Mouse (Mus musculus): Measurements from ENCODE around the gene Socs4.

DNA sequence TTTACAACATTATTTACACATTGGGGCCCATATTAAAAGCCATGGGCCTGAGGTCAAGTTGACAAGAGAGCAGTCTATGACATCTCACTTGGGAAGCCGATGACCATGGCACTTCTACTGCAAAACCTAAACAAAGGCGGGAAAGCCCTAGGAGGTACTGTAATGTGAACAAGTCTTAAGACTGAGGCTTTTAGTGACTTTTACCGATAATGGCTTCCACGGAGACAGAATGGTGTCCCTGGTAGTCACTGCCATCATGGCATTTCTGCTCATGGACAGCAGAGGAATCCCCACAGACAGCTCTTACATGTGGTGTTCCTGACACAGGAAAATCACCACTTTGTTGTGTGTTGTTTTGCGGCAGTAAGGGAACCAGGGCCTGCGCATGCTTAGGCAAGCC is 35.7 kb upstream of the Socs4 start:
- TF ChIP-seq GATA1 (IDR thresholded peaks at IDR 0.05; ENCODE audit: borderline replicate concordance, low read length): no peak
- TF ChIP-seq FLI1 (IDR thresholded peaks at IDR 0.05; ENCODE audit: low read length): no peak

All from megakaryocyte, embryonic 14.5 days (primary cell).